Comparison of ENCODE assay signal across 18 mouse cellular contexts in genomic region chr4:118001355-118001754, GRCm38 (mm10).
A peak's percentile ranks its signal among the peaks of the same experiment; 100 is the strongest.
DNase-seq lines count a peak whose midpoint lies in the region; ATAC-seq and TF ChIP-seq lines count a peak whose summit lies in the region.
"Had no signal": no experiment of that assay in that cellular context is flagged by ENCODE, and none has a peak within 500 bp of the region (broad histone marks: within the 10 kb centered on the region; RNA-seq: fewer than 3 reads in every experiment).

No protein-coding gene starts in this region.

- H3K27ac ChIP-seq in liver, adult 2 months (replicated peaks; ENCODE audit: insufficient read depth, low read depth, low read length): peak overlapping the region; percentile 62
- peak overlapping the region; percentile 33; the same call in 1 of the 2 replicates for H3K27ac ChIP-seq in intestine, embryonic 16.5 days (ENCODE audit: low read length)
- H3K27ac ChIP-seq in kidney, postnatal 0 days: peak overlapping the region; percentile 58; the same call in 1 of the 2 replicates
- H3K27ac ChIP-seq: hindbrain, embryonic 12.5 days; macrophage; midbrain, embryonic 13.5 days had no signal

- H3K9me3 ChIP-seq in intestine, embryonic 16.5 days (ENCODE audit: control insufficient read depth, low read length): no peaks in the 10 kb centered on the region
- no peaks in the 10 kb centered on the region for H3K9me3 ChIP-seq in kidney, postnatal 0 days (replicated peaks; ENCODE audit: low read length)
- H3K9me3 ChIP-seq: G1E; heart, embryonic 15.5 days; hindbrain, embryonic 12.5 days; midbrain, embryonic 13.5 days had no signal

- no peaks in the 10 kb centered on the region for H3K36me3 ChIP-seq in liver, adult 2 months (ENCODE audit: control insufficient read depth, insufficient read depth, low read length)
- H3K36me3 ChIP-seq in intestine, embryonic 16.5 days (ENCODE audit: control insufficient read depth, insufficient read depth, low read length): no peaks in the 10 kb centered on the region; the same call in 1 of the 2 replicates
- no peaks in the 10 kb centered on the region for H3K36me3 ChIP-seq in kidney, postnatal 0 days (ENCODE audit: insufficient read depth, low read length)
- no peaks in the 10 kb centered on the region for H3K36me3 ChIP-seq in myocyte (ENCODE audit: control insufficient read depth, insufficient read depth)
- H3K36me3 ChIP-seq: heart, embryonic 15.5 days; hindbrain, embryonic 12.5 days had no signal

- peak; percentile 67 for DNase-seq in liver, adult 2 months (ENCODE audit: extremely low read depth, low read depth, low spot score)
- no peak for DNase-seq in liver
- DNase-seq in kidney, postnatal 0 days (ENCODE audit: low spot score): no peak
- DNase-seq in right cerebral cortex, postnatal 4 days: no peak
- DNase-seq in frontal cortex, postnatal 10 days (ENCODE audit: low spot score in 2 of 2): no peak
- DNase-seq: adrenal gland, adult 2 months; cerebellum, adult 11-12 months; layer of hippocampus, postnatal 36 days; left cerebral cortex, postnatal 4 days; lung, adult 2 months; thymus, postnatal 14 days had no signal

- peaks cover 13% of the 10 kb centered on the region; the same call in 1 of the 2 replicates for H3K79me2 ChIP-seq in liver, adult 2 months (ENCODE audit: control insufficient read depth, insufficient read depth, low read length)
- no peaks in the 10 kb centered on the region for H3K79me2 ChIP-seq in myocyte (ENCODE audit: control insufficient read depth, insufficient read depth)

- H3ac ChIP-seq in myocyte (ENCODE audit: control insufficient read depth, insufficient read length): no peak overlapping the region

- 41% methylated on average over 10 of the region's 10 CpGs for WGBS in liver, adult 2 months
- 59% methylated on average over 10 of the region's 10 CpGs for WGBS in intestine, embryonic 16.5 days
- 59% methylated on average over 10 of the region's 10 CpGs for WGBS in kidney, postnatal 0 days

- ATAC-seq in intestine, embryonic 16.5 days: peak; percentile 45; the same call in 1 of the 2 replicates
- ATAC-seq in kidney, postnatal 0 days (replicated peaks; ENCODE audit: low FRiP score, low read depth): no peak
- ATAC-seq: midbrain, embryonic 13.5 days had no signal

- H3K4me2 ChIP-seq in intestine, embryonic 16.5 days (ENCODE audit: low read depth, low read length): no peak overlapping the region
- H3K4me2 ChIP-seq in kidney, postnatal 0 days (ENCODE audit: low read length): no peak overlapping the region
- peak overlapping the region; percentile 72 for H3K4me2 ChIP-seq in myocyte (ENCODE audit: low read depth)
- H3K4me2 ChIP-seq: heart, embryonic 15.5 days; hindbrain, embryonic 12.5 days; midbrain, embryonic 13.5 days had no signal

- H3K9ac ChIP-seq in liver, adult 2 months (ENCODE audit: low read depth, low read length): no peak overlapping the region
- H3K9ac ChIP-seq in intestine, embryonic 16.5 days (ENCODE audit: low read depth, low read length): no peak overlapping the region
- H3K9ac ChIP-seq in kidney, postnatal 0 days (ENCODE audit: low read depth, low read length): no peak overlapping the region
- H3K9ac ChIP-seq: heart, embryonic 15.5 days; hindbrain, embryonic 12.5 days; midbrain, embryonic 13.5 days had no signal

- TF ChIP-seq POLR2A in liver, adult 2 months (IDR thresholded peaks at IDR 0.05; ENCODE audit: extremely low read depth, insufficient read depth, low read length): no peak
- TF ChIP-seq POLR2A in myocyte (IDR thresholded peaks at IDR 0.05; ENCODE audit: insufficient read length, low read depth): no peak

- H3K27me3 ChIP-seq in liver, adult 2 months (ENCODE audit: control insufficient read depth, insufficient read depth, low read length): no peaks in the 10 kb centered on the region
- H3K27me3 ChIP-seq in intestine, embryonic 16.5 days (replicated peaks; ENCODE audit: control insufficient read depth, insufficient read depth, low read length): no peaks in the 10 kb centered on the region
- no peaks in the 10 kb centered on the region for H3K27me3 ChIP-seq in kidney, postnatal 0 days (ENCODE audit: insufficient read depth, low read length)
- H3K27me3 ChIP-seq in myocyte (ENCODE audit: control insufficient read depth, insufficient read depth, insufficient read length): no peaks in the 10 kb centered on the region
- H3K27me3 ChIP-seq: heart, embryonic 15.5 days; hindbrain, embryonic 12.5 days; midbrain, embryonic 13.5 days had no signal

- peaks cover 50% of the 10 kb centered on the region for H3K4me1 ChIP-seq in liver, adult 2 months (ENCODE audit: control insufficient read depth, insufficient read depth, low read length)
- peaks cover 35% of the 10 kb centered on the region for H3K4me1 ChIP-seq in intestine, embryonic 16.5 days (ENCODE audit: control insufficient read depth, insufficient read depth, low read length)
- peaks cover 36% of the 10 kb centered on the region for H3K4me1 ChIP-seq in kidney, postnatal 0 days (replicated peaks; ENCODE audit: insufficient read depth, low read length)

- no peak overlapping the region for H3K4me3 ChIP-seq in liver, adult 2 months (ENCODE audit: insufficient read depth, low read depth, low read length)
- H3K4me3 ChIP-seq in intestine, embryonic 16.5 days (ENCODE audit: low read length): no peak overlapping the region
- no peak overlapping the region for H3K4me3 ChIP-seq in kidney, postnatal 0 days (replicated peaks; ENCODE audit: low read depth, low read length)
- no peak overlapping the region for H3K4me3 ChIP-seq in myocyte
- H3K4me3 ChIP-seq: heart, embryonic 15.5 days; hindbrain, embryonic 12.5 days; midbrain, embryonic 13.5 days had no signal

- TF ChIP-seq CTCF in liver, adult 2 months (IDR thresholded peaks at IDR 0.05; ENCODE audit: low read depth, low read length): no peak
- no peak for TF ChIP-seq CTCF in kidney, postnatal 0 days (IDR thresholded peaks at IDR 0.05; ENCODE audit: low read depth)

TF ChIP-seq in myocyte, 11 proteins besides CTCF, POLR2A, EP300 and RAD21:
- TF ChIP-seq SRF (IDR thresholded peaks at IDR 0.05; ENCODE audit: control insufficient read depth, insufficient read length, low read depth): no peak
- TF ChIP-seq MYOD1 (IDR thresholded peaks at IDR 0.05; ENCODE audit: control insufficient read depth in 1 of 3, insufficient read length in 2 of 3, low read depth in 2 of 3): no peak
- no peak for TF ChIP-seq MAX (IDR thresholded peaks at IDR 0.05; ENCODE audit: low read depth)
- no peak for TF ChIP-seq POLR2AphosphoS2 (IDR thresholded peaks at IDR 0.05; ENCODE audit: insufficient read length, low read depth)
- TF ChIP-seq TCF12 (IDR thresholded peaks at IDR 0.05; ENCODE audit: insufficient read depth, poor library complexity, severe bottlenecking): no peak
- TF ChIP-seq E2F4 (IDR thresholded peaks at IDR 0.05; ENCODE audit: insufficient read depth): no peak
- no peak for TF ChIP-seq CEBPB (IDR thresholded peaks at IDR 0.05; ENCODE audit: insufficient read depth, poor library complexity, severe bottlenecking)
- no peak for TF ChIP-seq REST (IDR thresholded peaks at IDR 0.05; ENCODE audit: insufficient read depth, insufficient read length)
- TF ChIP-seq TCF3 (IDR thresholded peaks at IDR 0.05; ENCODE audit: insufficient read length, low read depth): no peak
- no peak for TF ChIP-seq USF1 (IDR thresholded peaks at IDR 0.05; ENCODE audit: low read depth)
- TF ChIP-seq MYOG (IDR thresholded peaks at IDR 0.05; ENCODE audit: control insufficient read depth in 1 of 3, insufficient read depth in 1 of 3, insufficient read length in 2 of 3, low read depth in 2 of 3): no peak
